Mouse (Mus musculus) neural tube, embryonic 10.5 days (tissue): ENCODE data around the gene Mapk8ip2.

Source experiments
- DNase-seq: peaks from one replicate; pipeline ENCODE4 v3.0.0-alpha.2; 2017; ENCODE audit warnings: low spot score; ENCODE audit errors: extremely low spot score

The Mapk8ip2 gene

DNA sequence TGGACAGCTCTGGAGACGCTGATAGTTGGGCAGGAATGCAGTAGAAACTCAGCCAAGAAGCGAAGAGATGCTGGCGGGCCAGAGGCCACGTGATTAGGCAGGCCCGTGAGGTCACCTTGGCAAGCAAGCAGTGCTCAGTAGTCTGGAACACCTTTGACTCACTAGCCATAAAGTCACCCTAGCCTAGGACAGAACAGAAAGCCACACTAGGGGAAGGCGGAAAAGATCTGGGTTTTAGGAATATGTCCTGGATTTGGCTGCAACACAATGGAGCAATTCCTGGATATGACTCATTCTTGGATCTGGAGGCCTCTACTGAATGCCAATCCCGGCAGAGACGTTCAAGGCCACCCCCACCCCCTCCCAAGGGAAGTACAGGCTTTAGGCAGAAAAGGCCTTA, 26.9 kb downstream of the Mapk8ip2 start:
- no peak for DNase-seq

DNA sequence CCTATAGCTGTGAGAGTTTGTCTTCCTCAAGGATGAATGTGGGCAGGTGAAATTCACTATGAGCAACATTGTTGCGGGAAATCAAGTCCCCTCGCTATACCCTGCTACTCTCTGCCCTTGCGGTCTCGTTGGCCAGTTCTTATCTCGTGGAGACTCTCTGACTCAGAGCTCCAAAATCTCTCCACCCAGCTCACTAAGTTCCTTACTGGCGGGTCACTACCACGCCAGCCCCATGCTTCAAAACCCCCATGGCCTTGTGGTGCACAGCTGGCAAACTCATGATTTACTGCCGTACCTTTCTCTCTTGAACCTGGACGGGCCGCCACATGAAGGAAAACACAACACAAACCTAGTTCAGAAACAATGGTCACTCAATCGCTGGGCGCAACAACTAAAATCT, 34.5 kb downstream of the Mapk8ip2 start:
- DNase-seq, result no peak

DNA sequence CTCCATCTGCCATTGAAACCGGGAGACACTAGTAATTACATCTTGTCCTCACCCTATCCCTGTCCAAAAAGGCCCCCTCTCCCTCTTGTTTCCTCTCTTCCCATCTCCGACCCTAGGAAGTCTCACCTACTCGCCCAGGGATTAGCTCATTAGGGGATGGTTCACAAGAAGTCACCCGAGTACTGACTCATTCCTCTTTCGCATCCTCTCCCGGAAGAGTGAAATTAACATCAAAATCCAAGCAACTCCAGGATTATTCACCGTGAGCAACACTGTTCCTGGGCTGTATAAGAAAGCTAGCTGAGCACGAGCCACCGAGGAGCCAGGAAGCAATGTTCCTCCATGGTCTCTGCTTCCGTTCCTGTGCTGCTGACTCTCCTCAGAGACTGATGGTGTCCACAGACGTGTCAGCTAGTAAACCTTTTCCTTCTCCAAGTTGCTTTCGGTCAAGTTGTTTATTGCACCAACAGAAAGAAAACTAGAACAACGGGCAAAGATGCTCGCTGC, 35.0 kb downstream of the Mapk8ip2 start:
- no peak for DNase-seq

DNA sequence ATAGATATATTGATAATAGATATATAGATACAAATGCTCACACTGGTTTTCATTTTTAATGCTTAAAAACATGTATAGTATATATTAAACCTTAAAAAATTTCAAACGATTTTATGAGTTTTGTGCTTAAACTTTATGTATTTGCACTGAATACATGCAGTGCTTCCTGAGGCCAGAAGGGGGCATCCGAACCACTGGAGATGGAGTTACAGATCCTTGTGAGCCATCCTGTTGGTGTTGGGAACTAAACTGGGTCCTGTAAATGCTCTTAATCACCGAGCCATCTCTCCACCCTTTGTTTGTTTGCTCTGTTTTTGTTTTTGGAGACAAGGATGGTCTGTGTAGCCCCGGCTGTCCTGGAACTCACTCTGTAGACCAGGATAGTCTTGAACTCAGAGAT, 41.3 kb downstream of the Mapk8ip2 start:
- DNase-seq, result no peak

DNA sequence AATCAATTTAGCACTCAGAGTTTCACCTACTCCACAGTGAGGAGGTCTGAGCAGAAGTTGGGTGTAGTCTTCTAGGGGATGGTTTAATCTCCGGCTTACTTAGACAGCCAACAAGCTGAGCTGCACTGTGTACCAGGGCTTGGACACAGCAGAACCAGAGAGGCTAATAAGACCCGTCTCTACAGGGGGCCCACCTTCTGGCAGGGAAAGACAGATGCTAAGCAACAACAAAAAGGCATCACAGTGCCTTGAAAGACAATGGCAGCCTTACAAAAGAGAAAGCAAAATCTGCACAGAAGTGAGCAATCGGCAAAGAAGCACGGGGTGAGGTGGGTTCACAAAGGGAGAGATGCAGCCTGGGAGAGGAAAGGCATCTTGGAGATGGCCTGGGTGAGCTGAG, 42.4 kb downstream of the Mapk8ip2 start:
- DNase-seq, result no peak

DNA sequence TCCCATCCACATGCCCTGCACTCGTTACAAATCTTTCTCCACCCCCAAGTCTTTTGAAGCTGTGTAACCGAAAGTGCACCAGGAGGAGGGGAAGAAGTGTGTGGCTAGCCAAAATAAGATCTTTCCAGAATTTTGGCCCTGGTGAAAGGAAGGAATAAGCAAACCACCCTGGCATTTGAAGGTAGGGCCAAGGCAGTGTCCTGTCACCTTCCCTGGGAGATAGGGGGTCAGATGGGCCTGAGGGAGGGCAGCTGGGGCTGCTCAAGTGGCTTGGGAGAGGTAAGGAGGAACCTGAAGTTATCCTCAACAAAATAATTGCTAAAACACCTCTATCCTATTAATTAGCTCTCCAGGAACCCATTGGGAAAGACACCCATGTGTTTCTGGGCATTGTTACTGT, 43.1 kb downstream of the Mapk8ip2 start:
- DNase-seq, result no peak

DNA sequence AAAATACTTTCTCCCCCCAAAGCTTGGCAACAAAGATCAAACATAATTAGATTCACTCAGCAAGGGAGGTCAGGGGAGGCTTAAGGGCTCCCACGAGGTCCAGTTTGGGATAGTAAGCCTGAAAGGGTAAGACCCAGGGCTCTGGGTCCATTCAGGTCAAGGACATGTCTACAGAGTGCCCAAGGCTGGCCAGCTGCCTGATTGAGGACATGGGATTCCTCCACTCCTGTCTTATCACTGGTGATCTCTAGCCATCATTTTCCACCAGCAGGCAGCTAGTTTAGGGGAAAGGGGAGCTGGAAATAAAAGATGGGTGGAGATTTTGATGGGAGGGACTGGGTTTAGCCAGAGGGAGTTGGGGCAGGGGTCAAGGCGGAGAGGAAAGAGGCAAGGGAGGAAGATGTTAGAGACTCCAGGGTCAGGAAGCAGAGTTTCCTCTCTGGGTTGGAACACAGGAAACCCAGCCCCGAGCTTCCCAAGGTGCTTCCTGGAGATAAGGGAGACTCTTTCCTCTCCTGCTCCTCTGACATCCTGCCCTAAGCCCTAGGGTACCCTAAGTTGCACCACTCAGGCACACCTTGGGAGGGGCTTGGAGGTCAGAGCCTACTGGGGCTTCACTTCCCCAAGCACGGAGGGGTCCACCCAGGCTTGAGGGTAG, 43.8 kb downstream of the Mapk8ip2 start:
- DNase-seq, result peak; percentile 34

DNA sequence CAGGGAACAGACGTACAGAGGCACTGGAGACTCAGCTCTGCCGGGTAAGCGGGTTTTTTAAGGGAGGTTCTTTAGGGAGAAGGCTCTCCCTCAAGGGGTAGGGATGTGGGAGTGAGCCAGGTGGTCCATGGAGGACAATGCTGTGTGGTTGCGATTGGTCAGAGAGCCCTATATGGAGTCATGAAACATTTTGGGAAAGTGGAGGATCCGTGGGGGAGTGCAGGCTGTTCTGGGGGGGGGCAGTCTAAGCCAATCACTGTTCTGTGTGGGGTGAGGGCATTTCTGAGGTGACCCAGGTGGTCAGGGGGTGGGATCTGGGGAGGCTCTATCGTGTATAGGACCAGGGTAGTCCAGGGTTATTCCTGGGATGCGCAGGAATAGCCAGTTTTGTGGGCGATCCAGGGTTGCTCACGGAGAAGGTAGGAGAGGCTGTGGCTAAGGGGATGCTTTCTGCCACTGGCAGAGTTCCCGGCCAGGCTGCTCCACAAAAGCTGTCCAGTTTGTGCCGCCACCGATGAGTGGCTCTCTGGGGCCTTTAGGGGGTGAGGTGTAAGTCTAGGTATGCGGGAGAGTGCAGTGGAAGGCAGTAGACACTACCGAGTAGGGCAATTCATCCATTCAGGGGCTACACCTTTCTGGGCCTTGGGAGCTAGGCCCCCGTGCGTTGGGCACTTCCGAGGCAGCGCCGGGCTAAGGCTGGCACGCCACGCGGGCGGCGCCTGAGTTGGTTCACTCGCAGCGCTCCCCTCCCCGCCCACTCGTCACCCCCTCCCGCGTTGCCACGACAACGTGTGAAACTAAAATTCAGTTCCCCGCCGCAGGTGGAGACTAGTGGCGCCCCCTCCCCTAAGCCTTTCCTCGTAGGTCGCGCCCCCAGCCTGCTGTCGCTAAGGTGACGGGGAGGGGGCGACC, 44.6 kb downstream of the Mapk8ip2 start:
- peak; percentile 50 for DNase-seq

DNA sequence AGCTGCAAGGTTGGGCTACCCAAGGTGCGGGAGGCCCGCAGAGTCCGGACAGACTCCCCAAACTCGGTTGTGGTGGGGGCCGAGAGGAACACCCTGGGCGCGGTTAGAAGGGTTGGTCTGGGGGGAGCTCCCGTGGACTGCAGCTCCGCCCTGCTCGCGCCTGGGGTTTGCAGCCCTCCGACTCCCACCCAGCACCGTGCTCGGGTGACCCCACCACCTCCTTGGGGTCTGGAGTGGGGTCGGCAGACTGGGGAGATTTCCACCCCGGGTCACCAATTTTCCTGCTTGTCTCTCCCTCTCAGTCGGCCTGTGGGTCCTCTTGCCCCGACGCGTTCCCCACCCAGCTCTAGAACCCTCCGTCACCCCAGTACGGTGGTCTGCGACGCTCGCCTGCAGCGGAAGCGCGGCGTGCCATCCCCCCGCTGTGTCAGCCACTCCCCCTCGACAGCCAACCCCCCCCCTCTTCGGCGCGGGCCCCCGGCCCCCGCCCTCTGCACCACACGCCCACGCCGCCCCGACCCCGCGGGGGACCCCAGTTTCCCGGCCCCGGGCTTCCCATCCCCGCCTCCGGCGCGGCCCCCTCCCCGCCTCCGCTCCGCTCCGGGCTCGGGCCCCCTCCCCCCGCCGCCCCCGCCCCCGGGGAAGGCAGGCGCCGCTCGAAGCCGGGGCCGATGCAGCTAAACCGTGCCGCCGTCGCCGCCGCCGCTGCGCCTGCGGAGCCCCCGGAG, 45.4 kb downstream of the Mapk8ip2 start, which contains the start of gene Shank3:
TSS of gene Shank3 (plus strand) at position 663 of the 728 bp plus-strand sequence.
- DNase-seq, result peak; percentile 63

DNA sequence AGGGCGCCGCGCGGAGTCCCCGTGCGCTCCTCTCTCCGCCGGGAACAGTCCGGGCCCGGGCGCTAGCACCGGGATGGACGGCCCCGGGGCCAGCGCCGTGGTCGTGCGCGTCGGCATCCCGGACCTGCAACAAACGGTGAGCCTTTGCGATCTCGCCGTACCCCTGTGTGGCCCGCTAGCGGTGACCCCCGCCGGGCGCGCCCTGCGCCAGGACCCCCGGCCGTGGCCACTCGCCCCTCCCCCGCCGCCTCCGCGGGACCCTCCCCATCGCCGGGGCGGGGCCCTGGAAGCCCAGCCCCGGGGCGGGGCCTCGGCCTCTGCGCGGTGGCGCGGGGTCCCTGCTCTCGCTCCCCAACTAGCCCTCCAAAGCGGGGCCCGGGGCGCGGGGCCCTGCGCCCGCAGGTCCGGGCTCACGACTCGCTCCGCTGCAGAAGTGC, 46.1 kb downstream of the Mapk8ip2 start:
- peak; percentile 81 for DNase-seq

DNA sequence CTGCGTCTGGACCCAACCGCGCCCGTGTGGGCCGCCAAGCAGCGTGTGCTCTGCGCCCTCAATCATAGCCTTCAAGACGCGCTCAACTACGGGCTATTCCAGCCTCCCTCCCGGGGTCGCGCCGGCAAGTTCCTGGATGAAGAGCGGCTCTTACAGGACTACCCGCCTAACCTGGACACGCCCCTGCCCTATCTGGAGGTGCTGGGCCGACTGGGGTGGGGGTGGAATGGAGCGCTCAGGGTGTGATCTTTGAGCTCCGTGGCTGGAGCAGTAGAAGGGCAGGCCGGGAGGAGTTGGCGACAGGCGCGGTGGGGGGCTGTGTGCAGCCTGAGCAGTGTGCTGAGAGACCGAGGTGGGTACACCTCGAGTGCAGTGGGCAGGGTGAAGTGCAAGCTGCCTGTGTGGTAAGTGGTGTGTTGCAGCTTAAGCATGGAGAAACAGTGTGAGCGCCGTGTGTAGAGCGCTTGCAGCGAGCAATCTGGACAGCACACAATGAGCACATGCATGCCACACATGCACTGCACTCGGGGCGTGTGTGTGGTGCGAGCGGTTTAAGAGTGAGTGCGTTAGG, 46.6 kb downstream of the Mapk8ip2 start:
- DNase-seq, result peak; percentile 73

DNA sequence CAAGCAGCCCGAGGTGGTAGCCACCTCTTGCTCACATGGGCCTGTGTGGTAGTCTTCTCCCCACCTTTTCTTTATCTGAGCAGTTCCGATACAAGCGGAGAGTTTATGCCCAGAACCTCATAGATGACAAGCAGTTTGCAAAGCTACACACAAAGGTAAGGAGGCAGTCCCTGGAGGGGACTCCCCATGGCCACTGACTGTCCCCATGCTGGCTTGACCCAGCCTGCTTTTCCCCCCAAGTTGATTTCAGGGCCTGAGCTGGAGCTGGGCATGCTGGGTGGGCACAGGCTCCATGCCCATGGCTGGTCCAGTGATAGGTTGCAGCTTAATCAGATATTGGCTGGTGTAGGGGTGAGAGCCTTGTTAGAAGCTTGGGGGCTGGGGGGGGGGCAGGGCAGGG, 47.6 kb downstream of the Mapk8ip2 start:
- DNase-seq, result no peak

DNA sequence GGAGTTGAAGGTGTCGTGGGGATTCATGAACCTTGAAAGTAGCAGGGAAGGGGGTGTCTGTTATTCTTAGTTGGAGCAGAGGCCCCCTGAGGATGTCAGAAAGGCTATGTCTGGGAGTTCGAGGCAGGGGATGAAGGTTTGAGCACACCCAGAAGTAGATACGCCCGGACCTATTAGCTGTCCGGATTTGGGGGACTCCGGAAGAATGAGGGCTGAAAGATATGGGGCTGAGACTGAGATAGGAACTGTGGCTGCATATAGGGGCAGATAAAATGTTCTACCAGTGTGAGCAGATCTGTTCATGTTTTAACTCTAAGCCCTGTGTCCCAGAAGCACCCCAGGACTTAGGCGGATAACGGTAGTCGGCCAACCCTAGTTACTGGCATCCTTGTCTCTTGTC, 51.1 kb downstream of the Mapk8ip2 start:
- DNase-seq, result no peak

DNA sequence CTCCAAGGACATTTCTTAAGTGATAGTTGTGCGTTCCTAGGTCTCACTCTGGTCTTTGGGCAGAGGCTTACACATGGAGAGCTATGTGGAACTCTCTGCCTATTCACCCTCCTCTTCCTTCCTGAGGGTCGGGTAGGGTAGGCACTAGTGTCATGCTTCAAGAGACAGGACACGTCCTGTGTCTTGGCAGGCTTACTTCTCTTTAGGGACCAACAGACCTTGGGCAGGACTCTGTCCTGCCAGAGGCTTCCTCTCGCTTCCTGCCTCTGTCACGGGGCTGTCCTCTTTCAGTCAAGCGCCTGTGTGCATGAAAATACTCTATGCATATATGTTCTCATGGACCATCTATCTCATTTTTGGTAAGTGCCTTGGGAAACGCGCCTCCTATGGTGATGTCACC, 54.0 kb downstream of the Mapk8ip2 start:
- DNase-seq, result no peak

DNA sequence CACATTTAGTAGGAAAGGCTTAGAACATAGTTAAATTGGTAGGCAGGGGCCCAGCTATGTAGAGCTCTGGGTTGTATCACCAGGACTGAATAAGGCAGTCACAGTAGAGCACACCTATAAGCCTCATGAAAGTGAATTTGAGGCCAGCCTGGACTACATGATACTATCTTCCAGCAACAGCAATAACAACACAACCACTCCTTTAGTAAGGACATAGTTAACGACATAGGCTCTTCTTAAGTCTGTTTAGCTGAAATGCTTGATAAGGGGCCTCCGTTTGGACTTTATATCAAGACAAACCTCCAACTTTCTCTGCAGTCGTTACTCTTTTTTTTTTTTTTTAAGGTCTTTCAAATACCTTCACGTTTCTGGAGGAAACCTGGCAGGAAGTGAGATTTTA, 59.0 kb downstream of the Mapk8ip2 start:
- DNase-seq, result no peak
